Mouse (Mus musculus) gastrocnemius, adult 18-20 months (tissue): ENCODE data around the gene Tceal7. TPM values are rescaled to one million over a fixed set of nuclear protein-coding genes. Genes with fewer than 3 reads are reported as not detected.
"Not testable (repeated sequence)": the region's sequence is repeated elsewhere in the genome, so short reads cannot be mapped to it uniquely, and the experiment has no call there.

Source experiments
- DNase-seq: peaks from one replicate; pipeline ENCODE4 v3.0.0; 2021; ENCODE audit warnings: low spot score
- microRNA-seq: library from miRNA; unstranded; fragments of <30 nt; microRNA quantifications from one replicate; pipeline ENCODE4 v1.2.0, GENCODE M21; 2021
- total RNA-seq, 2 experiments: library from RNA; stranded (reverse); gene quantifications; 2 replicates each; pipeline ENCODE4 v1.2.3; 2021

Tceal7 gene
- total RNA-seq, 2 experiments from 2014 or later = 24.1 to 40.7 TPM

DNA sequence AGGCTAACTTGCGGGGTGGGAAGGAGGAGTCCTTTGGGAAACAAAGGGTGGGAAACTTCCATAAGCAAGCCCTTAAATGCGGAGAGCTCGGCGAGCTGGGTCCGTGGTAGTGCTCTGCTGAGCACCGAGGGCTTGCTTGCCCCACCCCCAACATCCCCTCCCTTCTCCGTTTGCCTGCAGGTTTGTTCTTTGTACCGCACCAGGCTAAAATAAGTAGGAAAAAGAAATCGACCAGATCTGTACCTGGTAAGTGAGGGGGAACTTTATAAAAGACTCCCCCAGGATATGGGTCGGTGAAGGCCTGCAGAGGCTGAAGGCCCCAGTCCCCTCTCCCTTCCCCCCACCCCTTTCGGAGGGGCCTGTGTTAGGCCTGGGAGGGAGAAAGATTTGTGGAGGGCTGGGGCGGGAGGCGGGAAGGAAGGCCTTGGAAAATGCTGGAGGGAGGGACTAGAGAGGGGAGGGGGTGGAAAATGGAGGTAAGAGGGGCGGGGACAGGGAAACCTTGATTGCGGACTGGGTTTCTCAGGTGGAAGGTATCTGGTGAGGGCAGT lies 31.0 kb downstream of the Tceal7 start:
- DNase-seq = no peak

DNA sequence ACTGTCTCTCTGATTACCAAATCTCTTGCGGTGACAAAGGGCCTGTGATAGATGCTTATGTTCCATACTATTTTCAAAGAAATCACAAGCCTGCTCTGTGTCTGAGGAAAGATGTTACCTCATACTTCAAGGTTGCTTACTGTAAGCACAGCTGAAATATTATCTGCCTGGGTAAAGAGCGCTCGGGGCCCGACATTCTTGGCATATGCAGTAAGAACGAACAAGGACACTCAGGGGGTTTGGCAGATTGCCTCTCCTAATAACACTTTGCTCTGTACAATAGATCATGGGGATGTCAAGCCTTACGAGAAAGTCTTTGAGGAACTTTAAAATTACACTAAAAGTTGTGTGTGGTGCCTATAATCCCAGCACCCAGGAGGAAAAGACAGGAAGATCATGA lies 34.2 kb downstream of the Tceal7 start:
- DNase-seq = no peak

DNA sequence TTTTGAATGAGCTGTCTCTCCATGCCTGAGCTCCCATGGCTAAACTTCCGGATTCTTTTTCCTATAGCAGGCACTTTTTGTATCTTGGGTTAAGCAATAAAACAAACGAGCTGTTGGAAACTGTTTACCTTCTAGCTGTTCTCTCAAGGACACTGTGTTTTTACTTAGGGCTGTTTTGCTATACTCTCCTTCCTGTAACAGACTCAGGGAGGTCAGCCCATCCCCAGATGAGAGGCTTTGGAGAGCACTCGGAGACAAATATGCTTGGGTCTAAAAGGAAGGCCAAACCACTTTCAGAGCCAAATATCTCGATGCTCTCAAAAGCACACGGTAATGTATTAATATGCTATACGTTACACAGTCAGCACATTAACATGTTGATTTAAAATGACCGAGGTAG lies 35.1 kb downstream of the Tceal7 start:
- no peak for DNase-seq

DNA sequence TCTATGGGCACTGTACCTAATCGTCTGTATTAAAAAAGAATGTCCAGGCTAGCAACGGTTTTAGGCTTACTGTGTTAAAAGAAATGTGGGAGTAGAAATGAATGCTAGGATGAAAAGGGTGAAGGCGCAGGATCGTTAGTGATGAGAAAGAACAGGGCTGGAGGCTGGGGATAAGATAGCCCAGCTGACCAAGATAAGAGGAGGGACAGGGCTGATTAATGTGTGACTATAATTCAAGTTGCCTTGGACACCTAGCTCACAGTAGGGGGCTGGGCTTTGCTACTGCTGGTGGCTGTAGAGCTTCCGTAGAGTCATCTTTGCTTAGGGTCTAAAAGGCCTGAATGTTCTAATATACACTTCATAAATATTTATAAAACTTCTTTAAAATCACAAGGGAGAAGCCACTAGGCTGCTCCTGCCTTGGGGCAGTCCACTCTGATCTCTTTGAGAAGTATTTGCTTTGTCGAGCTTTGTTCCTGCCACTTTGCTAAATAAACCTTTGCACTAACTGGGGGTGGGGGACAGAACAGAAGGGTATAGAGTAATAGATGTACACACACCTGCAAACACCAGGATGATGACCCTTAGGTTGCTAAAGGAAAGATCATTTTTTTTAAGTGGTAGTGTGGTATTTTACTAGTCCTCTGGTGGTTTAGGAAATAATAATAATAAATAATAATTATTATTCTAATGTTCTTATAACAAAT lies 37.6 kb downstream of the Tceal7 start:
- no peak for DNase-seq

DNA sequence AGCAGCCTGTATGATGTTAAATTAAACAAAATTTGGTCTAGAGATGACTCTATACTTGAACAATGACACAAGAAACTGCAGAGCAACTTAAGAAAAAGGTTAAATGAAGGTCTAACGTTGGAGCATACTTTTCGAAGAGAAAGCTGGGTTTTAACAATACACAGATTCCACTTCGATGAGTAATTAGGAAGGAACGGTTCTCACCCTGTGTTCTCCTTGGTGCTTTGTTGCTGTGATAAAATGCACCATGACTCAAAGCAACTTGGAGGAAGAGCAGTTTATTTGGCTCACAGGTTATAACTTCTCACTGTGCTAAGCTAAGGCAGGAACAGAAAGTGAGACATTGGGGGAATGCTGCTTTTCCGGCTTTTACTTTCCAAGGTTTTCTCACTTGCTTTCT lies 53.1 kb downstream of the Tceal7 start:
- no peak for DNase-seq

DNA sequence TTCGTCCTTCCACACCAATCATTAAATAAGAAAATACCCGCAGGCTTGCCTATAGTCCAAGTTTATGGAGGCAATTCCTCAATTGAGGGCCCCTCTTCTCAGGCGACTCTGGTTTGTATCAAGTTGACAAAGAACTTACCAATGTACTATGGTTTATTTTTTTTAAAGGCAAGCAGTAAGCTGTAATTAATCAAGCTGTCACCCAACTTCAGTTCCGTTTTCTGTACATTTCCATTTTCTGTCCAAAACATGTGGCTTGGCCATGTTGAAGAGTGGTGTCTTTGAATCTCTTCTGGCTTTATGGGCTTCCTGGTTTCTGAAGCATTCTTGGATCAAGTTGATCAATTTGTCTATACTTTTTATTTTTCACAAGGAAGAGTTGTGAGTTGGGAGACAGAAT lies 53.6 kb downstream of the Tceal7 start:
- DNase-seq = no peak

DNA sequence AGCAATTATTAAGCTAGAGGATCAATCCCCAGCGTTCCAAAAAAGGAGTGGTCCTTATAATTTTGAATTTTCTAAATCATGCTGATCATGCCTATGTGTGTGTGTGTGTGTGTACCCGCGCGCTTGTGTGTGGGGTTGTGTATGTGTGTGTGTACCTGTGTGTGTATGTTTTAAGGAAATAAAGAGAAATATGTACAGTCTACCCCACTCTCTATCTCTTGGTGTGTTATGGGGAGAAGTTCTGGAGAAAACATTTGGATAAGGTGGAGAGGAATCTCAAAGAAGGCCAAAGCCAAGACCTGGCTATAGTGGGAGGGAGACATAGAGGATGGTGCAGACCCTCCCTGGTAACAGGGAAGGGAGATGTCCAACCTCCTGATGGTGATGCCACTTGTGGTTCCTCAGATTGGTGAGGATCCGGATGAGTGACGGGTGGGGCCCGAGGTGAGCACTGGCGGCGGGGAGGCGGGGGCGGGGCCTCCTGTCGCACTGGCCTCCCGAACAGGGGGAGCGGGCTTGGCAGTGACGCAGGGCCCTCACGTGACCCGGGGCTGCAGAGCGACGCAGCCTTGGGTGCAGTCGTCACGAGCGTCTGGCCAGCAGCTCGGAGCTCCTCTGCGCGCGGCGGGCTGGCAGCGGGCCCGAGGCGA lies 55.3 kb downstream of the Tceal7 start, which contains the start of gene Bex3:
TSS of gene Bex3 (plus strand) at position 511 of the 650 bp plus-strand sequence.
- not testable (repeated sequence) for DNase-seq

DNA sequence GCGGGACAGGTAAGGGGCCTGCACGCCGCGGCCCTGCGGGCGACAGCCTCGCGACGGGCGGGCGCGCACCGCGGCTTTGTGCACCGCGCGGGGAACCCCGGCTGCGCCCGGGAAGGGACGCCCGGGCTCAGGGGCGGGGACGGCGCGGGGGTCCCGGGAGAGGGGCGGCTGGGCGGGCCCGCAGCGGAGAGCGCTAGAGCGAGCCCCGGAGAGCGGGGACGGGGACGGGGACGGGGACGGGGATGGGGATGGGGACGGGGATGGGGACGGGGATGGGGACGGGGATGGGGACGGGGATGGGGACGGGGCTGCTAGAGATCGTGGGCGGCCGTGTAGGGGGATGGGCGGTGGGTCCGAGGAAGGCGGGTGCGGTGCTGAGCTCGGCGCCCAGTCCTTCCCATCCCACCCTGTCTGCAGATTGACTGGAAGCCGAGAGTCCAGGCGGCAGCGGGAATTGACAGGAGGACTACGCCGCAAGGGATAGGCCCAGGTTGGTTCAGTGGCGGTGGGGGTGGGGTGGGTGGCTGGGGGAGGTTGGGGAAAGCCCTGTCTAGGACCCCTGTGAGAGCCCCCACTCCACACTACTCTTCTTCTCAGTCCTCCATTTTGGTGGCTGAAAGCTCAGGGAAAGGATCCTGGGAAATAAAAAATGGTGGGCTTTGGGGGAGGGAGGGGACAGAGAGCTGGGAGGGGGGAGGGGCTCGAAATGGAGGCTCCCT lies 56.0 kb downstream of the Tceal7 start:
- DNase-seq = not testable (repeated sequence)

DNA sequence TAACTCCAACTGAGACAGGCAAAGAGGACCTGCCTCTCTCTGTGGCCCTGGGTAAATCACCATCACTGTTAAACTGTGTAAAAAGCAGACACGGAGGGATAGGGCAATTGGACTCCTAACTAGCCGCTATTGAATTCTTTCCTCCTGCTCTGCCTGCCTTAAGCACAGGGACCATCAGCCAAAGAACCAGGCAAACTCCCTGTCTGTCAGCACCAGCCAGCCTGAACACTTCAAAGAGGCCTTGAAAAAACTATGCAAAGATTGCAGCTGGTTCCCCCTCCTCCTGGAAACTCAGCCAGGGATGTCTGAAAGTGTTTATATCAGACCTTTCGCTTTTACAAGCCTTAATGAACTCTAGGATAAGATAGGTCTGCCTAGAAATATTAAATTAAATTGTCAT lies 60.0 kb downstream of the Tceal7 start:
- no peak for DNase-seq

DNA sequence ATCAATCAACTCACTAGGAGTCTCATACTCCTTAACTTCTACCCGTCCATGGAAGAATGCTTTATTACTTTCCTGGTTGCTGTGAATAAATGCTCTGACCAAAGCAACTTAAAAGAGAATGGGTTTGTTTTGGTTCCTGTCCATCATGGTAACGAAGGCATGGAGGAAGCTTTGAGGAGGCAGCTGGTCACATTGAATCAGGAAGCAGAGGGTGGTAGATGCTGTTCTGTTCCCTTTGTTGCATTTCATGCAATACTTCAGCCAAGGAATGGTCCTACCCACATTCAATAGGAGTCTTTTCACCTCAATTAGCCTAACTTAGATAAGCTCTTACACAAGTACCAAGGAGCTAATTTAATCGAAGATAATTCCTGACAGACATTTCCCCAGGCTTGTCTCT lies 60.8 kb downstream of the Tceal7 start:
- no peak for DNase-seq

Small RNAs within 50 kb of the gene (microRNA-seq; reads per million reads assigned to microRNA genes)
- gene Mir6383 = not detected

Other genes with a start within 250 kb of the Tceal7 start
- gene Arxes2, start 221.0 kb upstream of the Tceal7 start, total RNA-seq = 1 to 10 TPM in 1 of 2 experiments, under 1 TPM in 1; 0.25 to 1.0 TPM
- not detected for gene Arxes1, start 181.4 kb upstream of the Tceal7 start, total RNA-seq
- gene Bex2, start 146.5 kb upstream of the Tceal7 start, total RNA-seq = not detected
- not detected for gene Nxf3, start 129.5 kb upstream of the Tceal7 start, total RNA-seq
- not detected for gene Bex4, start 75.8 kb upstream of the Tceal7 start, total RNA-seq
- 10 to 100 TPM in 1 of 2 experiments, 1 to 10 TPM in 1; 3.7 to 10.3 TPM for gene Tceal8, start 42.4 kb upstream of the Tceal7 start, total RNA-seq
- 10 to 100 TPM; 24.1 to 39.5 TPM for gene Tceal5, start 10.9 kb upstream of the Tceal7 start, total RNA-seq
- 10 to 100 TPM in 1 of 2 experiments, 1 to 10 TPM in 1; 8.6 to 43.9 TPM for gene Bex1, start 734 bp downstream of the Tceal7 start, total RNA-seq
- gene Tceal9, start 30.3 kb downstream of the Tceal7 start, total RNA-seq = 10 to 100 TPM; 23.4 to 29.8 TPM
- gene Bex3, start 55.5 kb downstream of the Tceal7 start, total RNA-seq = 1 to 10 TPM; 2.1 to 2.6 TPM